Mouse (Mus musculus) kidney, adult 11 months (tissue): Measurements from ENCODE around the gene Cox6b1.

Experiments used
- DNase-seq: peaks from one replicate; pipeline ENCODE4 v3.0.0; 2022

Gene Cox6b1

GRCm38 (mm10) chr7:30584339-30584738 lies 41.6 kb downstream of the Cox6b1 start:
- no peak for DNase-seq

DNA sequence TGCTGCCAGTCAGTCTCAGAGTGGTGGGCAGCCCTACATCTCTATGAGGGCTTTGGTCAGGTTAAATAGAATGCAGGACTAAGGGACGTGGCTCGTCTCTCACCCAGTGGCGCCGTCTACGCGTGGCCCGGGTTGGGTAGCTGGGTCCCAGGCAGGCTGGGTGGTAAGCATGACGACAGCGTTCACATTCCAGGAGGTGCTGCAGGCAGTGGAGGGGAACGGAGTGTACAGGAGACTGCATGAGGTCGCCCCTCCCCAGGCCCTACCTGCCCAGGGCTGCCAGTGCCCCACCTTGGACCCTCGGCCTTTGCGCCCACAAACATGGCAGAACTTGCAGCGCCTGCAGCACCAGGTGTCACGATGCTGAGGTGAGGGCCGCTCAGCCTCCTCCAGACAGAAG lies 44.4 kb downstream of the Cox6b1 start:
- peak; percentile 45 for DNase-seq

DNA sequence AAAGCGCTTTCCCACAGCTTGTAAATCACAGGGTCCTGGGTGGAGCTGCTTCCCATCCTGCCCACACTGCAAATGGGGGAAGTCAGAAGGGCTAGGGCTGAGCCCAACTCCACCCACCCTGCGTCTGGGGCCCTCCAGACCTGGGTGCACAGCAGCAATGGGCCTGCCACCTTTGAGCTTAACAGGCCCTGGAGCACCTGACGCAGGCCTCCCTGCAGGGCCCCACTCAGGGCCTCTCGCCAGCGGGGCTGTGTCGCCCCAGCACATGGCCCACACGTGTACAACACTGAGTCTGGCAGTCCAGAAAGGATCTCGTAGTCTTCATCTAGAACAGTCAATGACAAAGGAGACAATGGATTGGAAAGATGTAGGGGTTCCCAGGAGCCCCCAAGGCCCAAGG lies 46.0 kb downstream of the Cox6b1 start:
- no peak for DNase-seq

DNA sequence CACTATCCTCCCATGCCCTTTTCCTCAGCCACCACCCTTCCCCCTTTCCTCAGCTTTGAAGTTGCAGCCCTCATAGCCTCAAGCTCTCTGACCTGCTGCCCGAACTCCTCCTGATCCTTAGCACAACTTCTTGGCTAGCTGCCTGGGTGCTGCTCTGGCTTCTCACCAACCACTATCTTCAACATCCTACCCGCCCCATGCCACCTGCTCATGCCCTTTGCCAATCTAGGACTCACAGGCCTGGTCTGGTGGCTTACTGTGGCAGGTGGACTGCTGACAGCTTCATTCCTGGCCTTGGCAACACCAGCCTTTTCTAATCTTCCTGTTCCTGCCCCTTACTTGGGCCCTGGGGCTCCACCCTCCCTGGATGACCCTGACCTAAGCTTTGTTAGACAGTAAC lies 53.0 kb downstream of the Cox6b1 start:
- peak; percentile 85 for DNase-seq

- no peak for DNase-seq
Measured at GRCm38 (mm10) chr7:30572389-30572788, 53.6 kb downstream of the Cox6b1 start.

- no peak for DNase-seq
Measured at GRCm38 (mm10) chr7:30567555-30567954, 58.4 kb downstream of the Cox6b1 start.
